Mouse (Mus musculus): ENCODE results near the gene Ccrl2. TPM values are rescaled to one million over a fixed set of nuclear protein-coding genes. Genes with fewer than 3 reads are reported as not detected.
A peak's percentile ranks its signal among the peaks of the same experiment; 100 is the strongest.

Gene Ccrl2
- polyA plus RNA-seq, 1 experiment from 2014 or later = 2.1 TPM

DNA sequence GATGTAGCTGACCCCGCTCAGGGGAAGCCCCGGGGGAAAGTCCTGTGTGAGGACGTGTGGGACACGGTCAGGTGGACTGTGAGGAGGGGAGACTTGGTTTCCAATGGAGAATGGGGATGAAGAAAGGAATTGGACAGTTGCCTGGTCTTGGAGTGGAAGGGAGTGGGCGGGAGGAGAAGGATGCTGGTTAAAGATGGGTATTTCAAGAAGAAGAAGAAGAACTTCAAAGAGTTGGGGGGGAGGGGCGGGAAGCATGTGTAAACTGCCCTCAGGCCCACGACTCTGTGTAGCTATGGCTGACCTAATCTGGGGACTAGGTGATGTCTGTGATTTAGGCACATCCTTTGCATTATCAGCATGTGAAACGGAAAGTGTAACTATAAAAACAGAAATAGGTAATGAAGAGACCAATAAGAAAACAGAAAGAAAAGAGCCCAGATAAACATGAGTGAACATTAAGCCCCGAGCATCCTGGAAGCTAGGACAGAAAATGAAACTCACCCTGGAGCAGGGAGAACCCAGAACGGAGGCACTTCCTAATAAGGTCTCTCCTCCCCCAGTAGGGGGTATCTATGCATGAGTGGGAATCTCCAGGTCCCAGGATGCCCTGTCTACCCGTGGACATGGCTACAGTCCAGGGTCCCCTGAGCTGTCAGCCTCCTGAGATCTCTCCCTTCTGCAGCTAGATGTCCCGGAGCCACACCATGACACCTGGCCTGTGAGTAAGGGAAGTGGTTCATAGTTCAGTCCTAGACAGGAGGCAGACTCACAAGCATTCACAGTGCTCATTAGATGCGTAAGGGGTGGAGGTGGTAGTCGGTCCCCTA is 438 bp upstream of the Ccrl2 start:
- no peaks in the 10 kb centered on the region for H3K9me3 ChIP-seq
- H3K4me2 ChIP-seq (replicated peaks) = no peak overlapping the region
- H3K4me3 ChIP-seq (replicated peaks) = no peak overlapping the region
- H3K27me3 ChIP-seq = no peaks in the 10 kb centered on the region
- WGBS = 76% methylated on average over 14 of the region's 14 CpGs
- H3K4me1 ChIP-seq (replicated peaks) = no peaks in the 10 kb centered on the region
- H3K36me3 ChIP-seq = no peaks in the 10 kb centered on the region
- no peak overlapping the region for H3K9ac ChIP-seq (replicated peaks)
- ATAC-seq = no peak
- H3K27ac ChIP-seq = no peak overlapping the region

DNA sequence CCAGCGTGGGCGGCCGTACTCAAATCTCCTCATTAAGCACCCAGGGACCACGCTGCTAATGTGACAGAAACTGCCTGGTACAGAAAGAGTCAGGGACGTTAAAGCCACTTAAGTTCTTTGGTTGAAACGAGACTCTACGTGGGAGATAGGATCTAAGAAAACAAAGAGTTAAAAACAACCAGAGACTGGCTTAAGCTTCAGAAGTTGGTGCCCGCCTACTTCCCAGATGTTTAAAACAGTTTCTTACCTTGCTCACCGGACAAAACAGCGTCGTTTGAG is 861 bp downstream of the Ccrl2 start:
- 39% methylated on average over 11 of the region's 11 CpGs for WGBS
- no peak overlapping the region for H3K4me3 ChIP-seq (replicated peaks)
- ATAC-seq = no peak
- H3K36me3 ChIP-seq = no peaks in the 10 kb centered on the region
- peak overlapping the region; percentile 22; the same call in 1 of the 2 replicates for H3K4me2 ChIP-seq (replicated peaks)
- H3K4me1 ChIP-seq (replicated peaks) = no peaks in the 10 kb centered on the region
- no peak overlapping the region for H3K9ac ChIP-seq (replicated peaks)
- no peaks in the 10 kb centered on the region for H3K9me3 ChIP-seq
- H3K27me3 ChIP-seq = no peaks in the 10 kb centered on the region
- no peak overlapping the region for H3K27ac ChIP-seq

DNA sequence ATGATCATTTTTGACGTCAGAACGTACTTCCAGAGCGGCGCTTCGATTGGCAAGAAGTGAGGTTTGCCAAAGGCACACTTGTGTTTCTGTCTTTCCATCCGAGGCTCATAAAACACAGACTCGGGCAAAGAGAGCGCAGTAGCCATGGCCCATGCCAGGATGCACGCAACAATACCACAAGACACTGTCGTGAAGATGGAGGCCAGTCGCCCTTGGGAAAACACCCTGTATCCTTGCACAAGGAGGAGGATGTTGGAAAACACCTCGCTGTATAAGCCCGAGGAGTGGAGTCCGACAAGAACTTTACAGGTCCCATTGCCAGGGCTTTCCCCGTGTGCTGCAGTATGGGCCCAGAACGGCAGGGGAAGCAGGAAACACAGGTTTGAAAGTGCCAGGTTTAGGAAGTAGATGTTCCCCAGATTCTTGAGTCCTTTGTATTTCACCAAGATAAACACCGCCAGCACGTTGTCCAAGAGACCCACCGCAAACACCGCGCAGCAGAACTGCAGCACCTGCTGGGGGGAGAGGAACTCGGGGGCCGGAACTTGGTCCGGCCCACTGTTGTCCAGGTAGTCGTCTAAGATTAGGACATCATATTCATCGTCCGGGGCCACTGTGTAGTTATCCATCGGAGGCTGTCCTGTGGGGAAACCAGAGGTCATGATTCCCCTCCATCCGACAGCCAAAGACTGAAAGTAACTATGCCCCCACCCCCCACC is 1.4 kb downstream of the Ccrl2 start:
- Histone ChIP-seq H3K4me3 (replicated peaks) (no peak overlapping the region), H3K4me2 (replicated peaks) (peak overlapping the region; percentile 22; the same call in 1 of the 2 replicates), H3K9ac (replicated peaks) (no peak overlapping the region), H3K27me3 (no peaks in the 10 kb centered on the region), H3K36me3 (no peaks in the 10 kb centered on the region), H3K9me3 (no peaks in the 10 kb centered on the region), H3K4me1 (replicated peaks) (no peaks in the 10 kb centered on the region), H3K27ac (no peak overlapping the region)
- no peak for ATAC-seq
- 85% methylated on average over 29 of the region's 29 CpGs for WGBS

DNA sequence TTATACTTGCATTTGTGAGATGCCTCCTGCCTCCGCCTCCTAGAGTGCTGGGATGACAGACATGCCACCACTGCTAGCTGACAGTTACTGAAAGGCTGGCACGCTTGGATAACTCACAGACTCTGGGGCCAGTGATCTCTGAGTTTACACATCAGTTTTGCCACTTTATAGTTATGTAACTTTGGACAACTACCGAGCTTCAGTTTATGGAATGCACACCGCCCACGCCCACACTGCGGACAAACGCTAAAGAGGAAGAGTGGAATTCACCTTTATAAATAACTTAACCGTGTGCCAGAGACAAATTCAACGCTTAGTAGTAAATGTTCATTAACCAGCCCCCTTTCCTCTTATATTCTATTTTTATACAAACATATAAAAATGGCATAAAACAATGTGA is 2.4 kb downstream of the Ccrl2 start:
- Histone ChIP-seq H3K9ac (replicated peaks) (no peak overlapping the region), H3K36me3 (no peaks in the 10 kb centered on the region), H3K27ac (no peak overlapping the region), H3K27me3 (no peaks in the 10 kb centered on the region), H3K4me3 (replicated peaks) (no peak overlapping the region), H3K4me2 (replicated peaks) (no peak overlapping the region), H3K9me3 (no peaks in the 10 kb centered on the region), H3K4me1 (replicated peaks) (no peaks in the 10 kb centered on the region)
- 92% methylated on average over 9 of the region's 9 CpGs for WGBS
- ATAC-seq = no peak

DNA sequence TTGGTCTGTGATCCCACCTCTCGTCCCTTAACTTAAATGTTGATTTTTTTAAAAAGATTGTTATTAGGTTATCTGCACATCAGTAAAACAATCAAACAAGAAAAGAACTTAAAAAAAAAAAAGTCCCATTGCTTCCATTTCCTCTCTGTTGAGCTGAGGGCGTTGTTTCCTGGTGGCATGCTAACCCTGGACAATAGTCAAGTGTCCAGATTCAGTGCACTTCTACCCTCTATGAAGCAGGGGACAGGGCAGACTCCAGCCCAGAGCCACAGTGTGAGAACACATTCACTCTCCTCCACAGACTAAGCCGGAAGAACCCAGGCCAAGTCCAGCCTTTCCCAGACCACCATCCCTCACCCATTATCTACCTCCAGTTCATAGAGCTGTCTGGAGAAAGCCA is 8.9 kb downstream of the Ccrl2 start:
- no peak overlapping the region for H3K27ac ChIP-seq
- 84% methylated on average over 3 of the region's 3 CpGs for WGBS
- H3K4me2 ChIP-seq (replicated peaks) = no peak overlapping the region
- no peaks in the 10 kb centered on the region for H3K4me1 ChIP-seq (replicated peaks)
- no peaks in the 10 kb centered on the region for H3K36me3 ChIP-seq
- H3K4me3 ChIP-seq (replicated peaks) = no peak overlapping the region
- H3K9me3 ChIP-seq = no peaks in the 10 kb centered on the region
- ATAC-seq = no peak
- H3K27me3 ChIP-seq = no peaks in the 10 kb centered on the region
- H3K9ac ChIP-seq (replicated peaks) = no peak overlapping the region

DNA sequence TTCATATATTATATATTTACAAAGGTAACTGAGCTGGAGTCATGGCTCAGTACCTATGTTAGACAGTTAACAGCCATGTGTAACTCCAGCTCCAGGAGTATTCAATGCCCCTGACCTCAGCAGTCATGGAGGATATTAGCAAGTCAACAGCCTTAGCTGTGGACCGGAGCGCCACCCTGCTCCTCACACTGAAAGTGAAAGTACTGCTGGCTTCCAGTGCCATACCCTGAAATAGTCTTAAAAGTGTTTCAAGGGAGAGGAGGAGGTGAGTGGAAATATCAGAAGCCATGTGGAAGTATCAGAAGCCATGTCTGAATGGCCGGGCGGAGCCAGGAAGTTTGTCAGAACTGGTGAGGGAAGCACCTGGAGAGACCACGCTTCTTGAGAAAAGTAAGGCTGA is 10.1 kb downstream of the Ccrl2 start:
- no peaks in the 10 kb centered on the region for H3K9me3 ChIP-seq
- no peak overlapping the region for H3K4me3 ChIP-seq (replicated peaks)
- no peak overlapping the region for H3K27ac ChIP-seq
- H3K36me3 ChIP-seq = no peaks in the 10 kb centered on the region
- no peaks in the 10 kb centered on the region for H3K4me1 ChIP-seq (replicated peaks)
- no peak overlapping the region for H3K4me2 ChIP-seq (replicated peaks)
- ATAC-seq = no peak
- H3K27me3 ChIP-seq = no peaks in the 10 kb centered on the region
- WGBS = 97% methylated on average over 5 of the region's 5 CpGs
- H3K9ac ChIP-seq (replicated peaks) = no peak overlapping the region

DNA sequence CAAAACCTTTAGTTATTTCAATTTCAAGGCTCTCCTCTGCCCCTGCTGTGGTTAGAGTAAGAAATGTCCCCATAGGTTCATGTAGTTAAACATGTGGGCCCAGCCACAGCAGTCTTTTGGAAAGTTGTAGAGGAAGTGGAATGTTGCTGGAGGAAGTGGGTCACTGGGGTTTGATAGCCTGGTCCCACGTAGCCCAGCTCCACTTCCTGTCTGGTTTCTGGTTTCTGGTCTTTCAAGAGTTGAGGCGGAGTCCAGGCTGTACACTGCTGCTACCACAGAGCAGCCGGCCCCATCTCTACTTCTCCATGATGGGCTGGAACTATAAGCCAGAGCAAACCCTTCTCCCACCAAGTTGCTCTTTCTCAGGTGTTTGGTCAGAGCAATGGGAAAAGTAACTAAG is 11.1 kb downstream of the Ccrl2 start:
- H3K27me3 ChIP-seq = no peaks in the 10 kb centered on the region
- no peak overlapping the region for H3K27ac ChIP-seq
- no peak for ATAC-seq
- no peaks in the 10 kb centered on the region for H3K36me3 ChIP-seq
- no peak overlapping the region for H3K4me3 ChIP-seq (replicated peaks)
- H3K4me1 ChIP-seq (replicated peaks) = no peaks in the 10 kb centered on the region
- no peak overlapping the region for H3K4me2 ChIP-seq (replicated peaks)
- WGBS = 92% methylated on average over 3 of the region's 3 CpGs
- no peak overlapping the region for H3K9ac ChIP-seq (replicated peaks)
- no peaks in the 10 kb centered on the region for H3K9me3 ChIP-seq

DNA sequence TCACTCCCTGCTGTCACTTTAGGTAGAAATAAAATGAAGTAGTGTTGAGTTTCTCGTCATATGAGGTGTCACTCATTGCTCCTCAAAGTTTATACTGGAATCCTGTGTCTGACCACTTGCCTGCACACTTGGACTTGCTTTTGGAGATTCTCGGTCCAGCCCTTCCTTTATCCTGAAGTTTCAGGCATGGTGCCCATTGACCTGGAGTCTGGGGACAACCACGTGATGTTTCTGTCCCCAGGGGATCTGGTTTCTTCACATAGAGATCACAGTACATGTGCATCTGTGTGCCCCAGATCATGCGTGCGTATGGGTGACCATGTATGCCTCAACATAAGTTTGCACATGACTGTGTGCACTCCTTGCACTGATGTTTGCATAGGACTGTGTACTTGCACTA is 15.1 kb downstream of the Ccrl2 start:
- no peak for ATAC-seq
- no peak overlapping the region for H3K4me2 ChIP-seq (replicated peaks)
- no peak overlapping the region for H3K4me3 ChIP-seq (replicated peaks)
- H3K9ac ChIP-seq (replicated peaks) = no peak overlapping the region
- 90% methylated on average over 5 of the region's 5 CpGs for WGBS
- H3K9me3 ChIP-seq = no peaks in the 10 kb centered on the region
- H3K36me3 ChIP-seq = no peaks in the 10 kb centered on the region
- H3K4me1 ChIP-seq (replicated peaks) = no peaks in the 10 kb centered on the region
- no peak overlapping the region for H3K27ac ChIP-seq
- H3K27me3 ChIP-seq = no peaks in the 10 kb centered on the region

DNA sequence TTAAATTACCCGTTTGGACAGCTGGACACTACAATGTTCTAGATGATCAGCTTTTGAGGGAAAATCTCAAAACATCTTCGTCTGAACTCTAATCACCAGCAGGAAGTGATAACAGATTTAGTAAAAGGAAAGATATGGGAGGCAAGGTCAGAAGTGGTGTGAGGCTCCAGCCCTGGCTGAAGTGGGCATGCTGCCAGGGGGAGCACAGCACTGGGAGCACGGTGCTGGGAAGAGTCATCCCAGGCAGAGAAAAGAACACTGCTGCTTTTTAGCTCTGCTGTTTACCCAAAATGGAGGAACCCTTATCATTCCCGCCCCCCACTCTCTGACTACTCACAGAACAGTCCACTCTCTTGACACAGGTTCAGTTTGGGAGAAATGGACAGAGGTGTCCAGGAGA is 17.4 kb downstream of the Ccrl2 start:
- Histone ChIP-seq H3K4me1 (replicated peaks) (no peaks in the 10 kb centered on the region), H3K4me2 (replicated peaks) (no peak overlapping the region), H3K27me3 (no peaks in the 10 kb centered on the region), H3K9ac (replicated peaks) (no peak overlapping the region), H3K36me3 (no peaks in the 10 kb centered on the region), H3K4me3 (replicated peaks) (no peak overlapping the region), H3K9me3 (no peaks in the 10 kb centered on the region), H3K27ac (no peak overlapping the region)
- no peak for ATAC-seq
- WGBS = 87% methylated on average over 4 of the region's 4 CpGs

DNA sequence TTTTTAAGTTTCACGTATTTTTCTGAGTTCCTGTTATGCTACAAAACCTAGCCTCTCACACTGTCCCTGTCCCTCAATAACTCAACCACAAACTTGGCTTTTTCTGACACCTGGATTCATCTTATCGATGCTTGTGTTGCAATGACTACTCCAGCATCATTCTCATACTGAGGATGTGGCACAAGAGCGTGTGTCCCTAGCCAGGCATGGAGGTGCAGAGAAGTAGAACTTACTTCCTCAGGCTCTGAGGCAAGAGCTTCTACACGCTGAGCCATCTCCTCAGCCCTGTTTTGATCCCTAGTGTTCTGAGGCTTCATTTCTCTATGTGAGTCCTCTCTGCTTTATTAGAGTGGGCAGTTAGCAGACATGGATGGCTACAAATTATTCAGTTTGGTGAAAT is 23.6 kb downstream of the Ccrl2 start:
- H3K9ac ChIP-seq (replicated peaks) = no peak overlapping the region

DNA sequence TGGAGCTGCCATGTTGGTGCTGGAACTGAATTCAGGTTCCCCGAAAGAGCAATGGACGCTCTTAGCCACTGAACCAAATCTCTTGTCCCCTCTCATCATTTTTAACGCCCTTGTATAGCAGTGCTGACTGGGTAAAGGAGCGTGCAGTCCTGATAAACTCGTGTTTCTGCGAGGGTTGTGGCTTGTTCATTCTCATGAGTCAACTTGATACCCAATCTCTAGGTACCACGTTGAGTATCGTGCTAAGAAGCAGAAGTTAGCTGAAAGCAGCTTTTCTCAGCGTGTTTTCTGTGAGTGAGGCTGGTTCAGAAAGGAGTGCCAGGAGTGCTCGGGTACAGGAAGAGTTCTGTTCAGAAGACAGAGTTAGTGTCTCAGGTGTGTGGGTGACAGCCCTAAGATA is 30.5 kb downstream of the Ccrl2 start:
- Histone ChIP-seq H3K9ac (replicated peaks) (no peak overlapping the region), H3K9me3 (no peaks in the 10 kb centered on the region), H3K4me3 (replicated peaks) (no peak overlapping the region), H3K27me3 (0 out of 2 replicates have a peak, but pooled peaks cover 3% of the 10 kb centered on the region), H3K27ac (no peak overlapping the region), H3K4me1 (replicated peaks) (no peaks in the 10 kb centered on the region), H3K4me2 (replicated peaks) (no peak overlapping the region), H3K36me3 (no peaks in the 10 kb centered on the region)
- no peak for ATAC-seq
- WGBS = 93% methylated on average over 10 of the region's 10 CpGs

More for the DNA sequence above, 23.6 kb downstream of the Ccrl2 start:
- Histone ChIP-seq H3K36me3 (no peaks in the 10 kb centered on the region), H3K9me3 (no peaks in the 10 kb centered on the region), H3K4me2 (replicated peaks) (no peak overlapping the region), H3K27ac (no peak overlapping the region), H3K4me1 (replicated peaks) (no peaks in the 10 kb centered on the region), H3K4me3 (replicated peaks) (no peak overlapping the region), H3K27me3 (0 out of 2 replicates have a peak, but pooled peaks cover under 1% of the 10 kb centered on the region)
- 91% methylated on average over 4 of the region's 4 CpGs for WGBS
- ATAC-seq = no peak

DNA sequence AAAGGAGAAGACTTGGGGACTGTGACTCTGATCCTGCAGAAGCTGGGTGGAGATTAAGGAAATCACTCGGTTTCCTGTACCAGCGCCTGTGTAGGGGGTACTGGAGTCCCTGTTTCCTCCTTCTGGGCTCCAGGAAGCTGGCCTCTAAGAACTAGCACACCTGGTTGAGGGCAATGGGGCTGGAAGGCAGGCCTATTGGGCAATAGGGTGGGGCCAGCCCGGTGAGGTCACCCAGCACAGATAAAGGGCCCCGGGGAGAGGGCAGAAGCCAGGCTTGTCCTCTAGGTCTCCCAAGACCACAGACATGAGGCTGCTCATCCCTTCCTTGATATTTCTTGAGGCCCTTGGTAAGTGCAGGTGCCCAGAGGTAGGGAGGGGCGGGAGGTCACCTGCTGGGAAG is 38.3 kb downstream of the Ccrl2 start, which contains the start of gene Ltf:
Gene Ltf, plus strand, starts transcription at position 250 of the 400 bp plus-strand sequence.
- Histone ChIP-seq H3K9ac (replicated peaks) (no peak within 1 kb of the TSS), H3K4me3 (replicated peaks) (no peak within 1 kb of the TSS), H3K9me3 (no peaks in the 10 kb centered on the region), H3K27me3 (no peaks in the 10 kb centered on the region), H3K27ac (no peak within 1 kb of the TSS), H3K4me2 (replicated peaks) (no peak within 1 kb of the TSS), H3K4me1 (replicated peaks) (no peaks in the 10 kb centered on the region), H3K36me3 (no peaks in the 10 kb centered on the region)
- 80% methylated on average over 5 of the region's 5 CpGs for WGBS
- ATAC-seq = no peak

All from midbrain, embryonic 13.5 days (tissue).